Mouse (Mus musculus): ENCODE measurements around the gene Olfr1357. TPM values are rescaled to one million over a fixed set of nuclear protein-coding genes. Genes with fewer than 3 reads are reported as not detected.

The Olfr1357 gene
- polyA plus RNA-seq, 1 experiment from 2014 or later = not detected

DNA sequence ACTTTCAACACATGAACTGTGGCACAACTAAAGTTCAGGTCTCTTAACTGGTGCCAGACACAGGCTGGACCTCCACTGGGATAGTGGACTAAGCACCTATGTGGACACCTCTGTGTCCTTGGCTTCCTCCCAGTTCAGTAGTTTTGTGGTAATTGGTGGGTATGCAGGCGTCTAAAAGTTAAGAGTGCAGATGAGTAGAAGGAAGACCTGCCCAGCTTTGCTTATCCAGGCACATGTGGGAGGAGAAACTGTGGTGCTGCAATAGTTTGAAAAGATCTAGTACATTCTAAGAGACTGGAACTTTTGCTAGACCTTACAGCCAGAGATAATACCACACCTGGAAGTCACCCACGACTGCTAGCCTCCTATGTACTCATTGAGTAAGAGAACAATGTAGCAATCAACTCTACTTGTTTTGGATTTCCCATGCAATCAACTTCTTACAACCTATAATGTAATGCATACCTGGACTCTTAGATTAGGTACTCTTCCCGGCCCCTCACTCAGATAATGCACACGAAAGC is 25.0 kb downstream of the Olfr1357 start:
- H3K9ac ChIP-seq = no peak overlapping the region
- peaks cover 10% of the 10 kb centered on the region; the same call in 1 of the 2 replicates for H3K4me1 ChIP-seq
- H3K27ac ChIP-seq = no peak overlapping the region
- H3K27me3 ChIP-seq = no peaks in the 10 kb centered on the region
- no peak overlapping the region for H3K4me2 ChIP-seq (replicated peaks)
- peaks cover 18% of the 10 kb centered on the region for H3K36me3 ChIP-seq
- H3K9me3 ChIP-seq = no peaks in the 10 kb centered on the region
- ATAC-seq (ENCODE audit: insufficient number of reproducible peaks, insufficient read depth, low FRiP score, low TSS enrichment) = no peak
- H3K4me3 ChIP-seq = no peak overlapping the region
- WGBS = 77% methylated on average over 4 of the region's 4 CpGs

DNA sequence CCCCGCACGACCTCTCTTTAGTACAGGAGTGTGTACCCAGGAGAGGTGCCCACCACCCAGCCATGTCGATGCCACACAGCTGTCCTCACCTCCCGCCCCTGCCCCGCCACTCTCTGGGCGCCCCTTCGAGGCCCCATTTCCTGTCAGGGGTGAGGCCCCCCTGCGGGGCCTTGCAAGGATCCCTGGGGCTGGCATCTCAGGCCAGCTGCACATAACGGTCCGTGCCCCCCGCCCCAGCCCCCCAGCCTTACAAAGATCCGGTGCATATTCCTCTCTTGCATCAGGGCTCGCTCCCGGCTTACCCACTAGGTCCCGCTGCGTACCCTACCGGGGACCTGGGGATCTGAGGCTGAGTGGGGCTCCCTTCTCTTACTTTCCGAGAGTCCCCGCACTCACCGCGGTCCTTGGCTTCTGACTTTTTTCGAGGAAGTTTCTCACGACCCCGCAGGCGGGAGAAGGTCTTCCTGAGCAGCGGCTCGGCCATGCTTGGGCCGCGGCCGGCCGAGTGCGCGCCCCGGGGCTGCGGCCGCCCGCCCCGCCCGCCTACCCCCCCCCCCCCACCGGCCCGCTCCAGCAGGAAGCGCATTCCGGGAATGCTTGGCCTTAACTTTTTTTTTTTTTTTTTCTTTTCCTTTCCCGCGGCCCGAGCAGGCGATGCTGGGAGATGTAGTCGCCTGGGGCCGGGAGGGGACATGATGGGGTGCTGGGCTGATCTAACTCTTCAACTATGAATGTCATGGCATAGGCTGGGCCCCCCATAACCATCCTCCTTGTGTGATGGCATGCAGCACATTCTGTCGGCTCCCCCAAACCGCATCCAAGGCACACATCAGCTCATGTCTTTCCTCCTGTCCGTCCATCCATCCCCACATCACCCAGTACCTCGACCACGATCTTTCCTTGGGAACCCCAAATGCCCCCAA is 26.2 kb downstream of the Olfr1357 start, which contains the start of gene Syde1:
TSS of gene Syde1 (minus strand) at position 559 of the 923 bp plus-strand sequence.
- 4% methylated on average over 45 of the region's 54 CpGs for WGBS
- peak within 1 kb of the TSS; percentile 75 for H3K4me3 ChIP-seq
- H3K27me3 ChIP-seq = no peaks in the 10 kb centered on the region
- H3K27ac ChIP-seq = peak within 1 kb of the TSS; percentile 81
- no peaks in the 10 kb centered on the region for H3K9me3 ChIP-seq
- peak within 1 kb of the TSS; percentile 85 for H3K9ac ChIP-seq
- ATAC-seq (ENCODE audit: insufficient number of reproducible peaks, insufficient read depth, low FRiP score, low TSS enrichment) = peak; percentile 71
- H3K4me2 ChIP-seq (replicated peaks) = peak within 1 kb of the TSS; percentile 66
- peaks cover 10% of the 10 kb centered on the region; the same call in 1 of the 2 replicates for H3K4me1 ChIP-seq
- H3K36me3 ChIP-seq = peaks cover 30% of the 10 kb centered on the region

DNA sequence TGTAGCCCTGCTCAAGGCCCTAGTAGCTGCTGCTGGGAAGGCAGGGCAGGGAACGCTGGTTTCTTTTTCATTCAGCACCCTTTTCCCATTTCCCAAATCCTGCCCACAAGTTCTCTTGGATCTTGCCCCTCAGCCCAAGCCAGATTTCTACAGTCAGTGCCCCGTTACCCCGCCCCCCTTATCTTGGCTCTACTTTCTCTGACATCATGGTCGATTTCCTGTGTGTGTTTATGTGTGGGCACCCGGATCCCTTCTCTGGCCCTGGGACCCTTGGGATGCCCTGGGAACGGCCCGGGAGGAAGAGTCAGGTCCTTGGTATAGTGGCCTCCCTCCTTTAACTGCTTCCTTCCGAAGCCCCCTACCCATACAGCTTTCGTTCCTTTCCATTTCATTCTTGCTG is 27.1 kb downstream of the Olfr1357 start:
- WGBS = 26% methylated on average over 9 of the region's 9 CpGs
- no peak for ATAC-seq (ENCODE audit: insufficient number of reproducible peaks, insufficient read depth, low FRiP score, low TSS enrichment)
- H3K27ac ChIP-seq = peak overlapping the region; percentile 81

DNA sequence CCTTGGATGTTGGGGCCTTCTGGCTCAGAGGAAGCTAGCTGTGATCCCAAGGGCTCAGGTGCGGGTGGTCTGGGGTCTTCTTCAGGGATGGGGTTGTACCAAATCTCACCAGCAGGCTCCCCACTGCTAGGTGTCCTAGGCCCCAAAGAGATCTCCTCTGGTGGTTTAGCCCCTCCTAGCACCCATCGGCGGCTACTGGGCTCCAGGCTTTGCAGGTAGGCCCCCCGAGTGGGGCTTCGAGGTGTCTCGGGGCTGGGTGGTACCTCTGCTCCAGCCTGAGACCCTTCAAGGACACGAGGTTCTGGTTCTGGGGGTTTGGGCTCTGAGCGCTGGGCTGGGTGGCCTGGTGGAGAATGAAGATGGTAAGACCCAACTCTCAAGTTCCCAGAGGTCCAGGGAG is 28.0 kb downstream of the Olfr1357 start:
- ATAC-seq (ENCODE audit: insufficient number of reproducible peaks, insufficient read depth, low FRiP score, low TSS enrichment) = no peak
- WGBS = 93% methylated on average over 8 of the region's 8 CpGs
- Histone ChIP-seq H3K9ac (no peak overlapping the region), H3K36me3 (peaks cover 47% of the 10 kb centered on the region), H3K4me1 (peaks cover 10% of the 10 kb centered on the region; the same call in 1 of the 2 replicates), H3K27me3 (no peaks in the 10 kb centered on the region), H3K9me3 (no peaks in the 10 kb centered on the region), H3K4me2 (replicated peaks) (peak overlapping the region; percentile 66), H3K27ac (no peak overlapping the region), H3K4me3 (peak overlapping the region; percentile 75; the same call in 1 of the 2 replicates)

More for the DNA sequence above, 27.1 kb downstream of the Olfr1357 start:
- Histone ChIP-seq H3K9me3 (no peaks in the 10 kb centered on the region), H3K36me3 (peaks cover 39% of the 10 kb centered on the region), H3K27me3 (no peaks in the 10 kb centered on the region), H3K4me3 (peak overlapping the region; percentile 75), H3K9ac (peak overlapping the region; percentile 85), H3K4me1 (peaks cover 10% of the 10 kb centered on the region; the same call in 1 of the 2 replicates), H3K4me2 (replicated peaks) (peak overlapping the region; percentile 66)

DNA sequence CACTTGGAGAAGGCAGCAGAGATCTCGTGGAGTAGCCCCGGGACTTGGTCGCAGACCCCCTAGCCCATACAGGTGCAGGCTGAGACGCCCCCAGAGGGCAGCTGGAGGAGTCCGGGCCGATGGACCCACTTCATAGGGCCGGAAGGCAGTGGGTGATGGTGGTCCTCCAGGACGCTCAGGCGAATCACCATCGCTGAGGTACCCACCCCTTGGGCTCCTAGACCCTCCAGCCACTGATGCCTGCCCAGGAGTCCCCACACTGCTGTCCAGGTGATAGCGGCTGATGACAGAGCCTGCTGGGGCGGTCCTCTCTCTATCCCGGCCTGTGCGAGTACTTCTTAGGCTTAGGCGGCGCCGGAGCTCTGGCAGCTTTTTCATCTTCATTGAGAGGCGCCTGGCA is 28.6 kb downstream of the Olfr1357 start:
- peaks cover 10% of the 10 kb centered on the region; the same call in 1 of the 2 replicates for H3K4me1 ChIP-seq
- H3K9me3 ChIP-seq = no peaks in the 10 kb centered on the region
- H3K9ac ChIP-seq = no peak overlapping the region
- H3K4me2 ChIP-seq (replicated peaks) = no peak overlapping the region
- no peak overlapping the region for H3K27ac ChIP-seq
- no peak for ATAC-seq (ENCODE audit: insufficient number of reproducible peaks, insufficient read depth, low FRiP score, low TSS enrichment)
- H3K4me3 ChIP-seq = no peak overlapping the region
- peaks cover 53% of the 10 kb centered on the region for H3K36me3 ChIP-seq
- no peaks in the 10 kb centered on the region for H3K27me3 ChIP-seq
- 96% methylated on average over 18 of the region's 18 CpGs for WGBS

DNA sequence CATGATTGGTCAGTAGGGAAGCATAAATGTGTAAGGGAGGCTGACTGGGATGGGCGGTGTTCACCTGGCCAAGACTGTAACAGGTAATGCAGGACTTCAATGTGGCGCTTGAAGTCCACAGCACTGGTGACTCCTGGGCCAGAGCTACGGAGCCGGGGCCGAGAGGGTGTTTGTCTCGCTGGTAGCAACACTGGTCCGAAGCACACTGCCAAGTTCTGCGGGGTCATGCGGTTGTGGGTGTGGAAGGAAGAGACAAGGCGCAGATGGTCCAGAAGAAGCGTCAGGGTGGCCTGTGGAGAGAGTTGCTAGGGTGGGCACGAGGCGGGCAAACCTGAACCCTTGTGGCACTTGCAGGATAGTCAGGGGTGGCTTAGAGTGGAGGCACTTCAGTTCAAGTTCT is 31.8 kb downstream of the Olfr1357 start:
- 93% methylated on average over 13 of the region's 13 CpGs for WGBS
- Histone ChIP-seq H3K4me3 (no peak overlapping the region), H3K36me3 (peaks cover 72% of the 10 kb centered on the region), H3K4me1 (peaks cover 10% of the 10 kb centered on the region; the same call in 1 of the 2 replicates), H3K27ac (no peak overlapping the region), H3K4me2 (replicated peaks) (no peak overlapping the region), H3K27me3 (no peaks in the 10 kb centered on the region), H3K9me3 (no peaks in the 10 kb centered on the region), H3K9ac (no peak overlapping the region)
- no peak for ATAC-seq (ENCODE audit: insufficient number of reproducible peaks, insufficient read depth, low FRiP score, low TSS enrichment)

DNA sequence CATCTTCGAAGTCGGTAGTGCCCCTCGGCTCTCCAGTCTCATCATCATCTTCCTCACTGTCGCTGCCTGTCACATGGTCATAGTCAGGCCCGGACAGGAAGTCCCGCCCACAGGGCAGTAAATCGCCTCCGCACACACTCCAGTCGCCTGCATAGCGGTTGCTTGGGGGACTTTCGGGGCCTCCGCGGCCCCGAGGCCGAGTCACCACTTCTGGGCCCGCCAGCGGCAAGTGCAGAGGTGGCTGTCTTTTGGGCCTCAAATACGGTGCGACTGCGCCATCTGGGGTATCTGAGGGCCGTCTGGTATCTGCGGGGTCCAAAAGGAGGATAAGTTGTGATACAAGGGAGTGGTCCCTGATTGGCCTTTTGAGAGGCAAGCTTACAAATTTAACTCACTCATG is 32.3 kb downstream of the Olfr1357 start:
- WGBS = 88% methylated on average over 22 of the region's 22 CpGs
- no peak overlapping the region for H3K9ac ChIP-seq
- H3K4me2 ChIP-seq (replicated peaks) = no peak overlapping the region
- H3K9me3 ChIP-seq = no peaks in the 10 kb centered on the region
- no peaks in the 10 kb centered on the region for H3K27me3 ChIP-seq
- no peak overlapping the region for H3K27ac ChIP-seq
- peaks cover 76% of the 10 kb centered on the region for H3K36me3 ChIP-seq
- H3K4me3 ChIP-seq = no peak overlapping the region
- no peak for ATAC-seq (ENCODE audit: insufficient number of reproducible peaks, insufficient read depth, low FRiP score, low TSS enrichment)
- H3K4me1 ChIP-seq = peaks cover 8% of the 10 kb centered on the region; the same call in 1 of the 2 replicates

DNA sequence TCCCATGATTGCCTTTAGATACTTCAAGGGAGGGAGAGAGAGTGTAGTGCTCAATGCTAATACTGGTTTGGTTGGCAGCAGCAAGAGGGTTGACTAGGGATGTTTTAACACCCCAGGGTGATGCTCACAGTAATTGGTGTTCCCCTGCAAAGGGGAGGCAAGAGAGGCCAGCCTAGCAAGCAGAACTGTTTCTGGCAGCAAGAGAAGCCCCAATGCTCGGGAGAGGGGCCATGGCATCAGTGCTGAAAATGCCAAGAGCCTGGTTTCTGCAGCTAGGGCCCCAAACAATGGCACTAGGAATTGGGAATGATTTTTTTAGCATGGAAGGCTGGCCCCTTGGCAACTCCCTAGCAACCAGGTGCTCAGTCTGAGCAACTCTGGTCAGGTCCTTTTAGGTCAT is 32.9 kb downstream of the Olfr1357 start:
- WGBS = 89% methylated on average over 1 of the region's 1 CpGs
- no peak overlapping the region for H3K27ac ChIP-seq
- peaks cover 2% of the 10 kb centered on the region; the same call in 1 of the 2 replicates for H3K4me1 ChIP-seq
- no peak overlapping the region for H3K4me3 ChIP-seq
- no peaks in the 10 kb centered on the region for H3K9me3 ChIP-seq
- H3K36me3 ChIP-seq = peaks cover 80% of the 10 kb centered on the region
- no peak for ATAC-seq (ENCODE audit: insufficient number of reproducible peaks, insufficient read depth, low FRiP score, low TSS enrichment)
- H3K27me3 ChIP-seq = no peaks in the 10 kb centered on the region
- H3K4me2 ChIP-seq (replicated peaks) = no peak overlapping the region
- H3K9ac ChIP-seq = no peak overlapping the region

DNA sequence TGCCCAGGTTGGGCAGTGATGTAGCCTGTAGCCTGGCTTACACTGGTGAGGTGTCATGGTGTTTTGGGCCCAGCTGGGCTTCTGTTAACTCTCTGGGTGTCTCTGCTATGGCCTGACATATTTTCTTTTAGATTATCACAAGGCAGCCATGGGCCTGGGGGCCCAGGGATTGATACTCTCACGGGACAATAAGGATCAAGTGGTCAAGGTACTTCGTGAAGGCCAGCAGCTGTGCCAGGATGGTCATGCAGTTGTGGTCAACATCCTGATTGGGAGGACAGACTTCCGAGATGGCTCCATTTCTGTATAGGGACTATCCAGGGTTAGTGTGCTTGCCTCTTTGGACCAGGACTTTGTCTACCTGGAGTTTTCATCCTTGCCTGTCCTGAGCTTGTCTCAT is 33.9 kb downstream of the Olfr1357 start:
- Histone ChIP-seq H3K4me2 (replicated peaks) (no peak overlapping the region), H3K27me3 (no peaks in the 10 kb centered on the region), H3K27ac (no peak overlapping the region), H3K4me1 (no peaks in the 10 kb centered on the region), H3K9me3 (no peaks in the 10 kb centered on the region), H3K4me3 (no peak overlapping the region), H3K36me3 (peaks cover 80% of the 10 kb centered on the region), H3K9ac (no peak overlapping the region)
- 84% methylated on average over 3 of the region's 3 CpGs for WGBS
- ATAC-seq (ENCODE audit: insufficient number of reproducible peaks, insufficient read depth, low FRiP score, low TSS enrichment) = no peak

DNA sequence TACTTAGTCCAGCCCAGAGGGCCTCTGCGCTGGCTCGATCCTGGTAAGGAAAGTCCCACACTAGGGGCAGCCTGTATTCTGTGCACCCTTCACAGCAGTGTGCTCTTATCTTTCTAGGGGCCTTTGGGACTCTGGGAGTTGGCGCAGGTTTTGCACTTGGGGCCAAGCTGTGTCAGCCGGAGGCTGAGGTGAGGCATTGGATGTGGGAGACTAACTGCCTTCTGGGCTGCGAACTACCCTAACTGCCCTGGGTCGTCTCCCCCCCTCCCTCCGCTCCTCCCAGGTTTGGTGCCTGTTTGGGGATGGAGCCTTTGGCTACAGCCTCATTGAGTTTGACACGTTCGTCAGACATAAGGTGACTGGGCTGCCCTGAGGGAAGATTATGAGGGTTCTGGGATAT is 34.5 kb downstream of the Olfr1357 start:
- Histone ChIP-seq H3K27me3 (no peaks in the 10 kb centered on the region), H3K9me3 (no peaks in the 10 kb centered on the region), H3K4me3 (no peak overlapping the region), H3K27ac (no peak overlapping the region), H3K4me2 (replicated peaks) (no peak overlapping the region), H3K36me3 (peaks cover 80% of the 10 kb centered on the region), H3K4me1 (no peaks in the 10 kb centered on the region), H3K9ac (no peak overlapping the region)
- no peak for ATAC-seq (ENCODE audit: insufficient number of reproducible peaks, insufficient read depth, low FRiP score, low TSS enrichment)
- 77% methylated on average over 9 of the region's 9 CpGs for WGBS

DNA sequence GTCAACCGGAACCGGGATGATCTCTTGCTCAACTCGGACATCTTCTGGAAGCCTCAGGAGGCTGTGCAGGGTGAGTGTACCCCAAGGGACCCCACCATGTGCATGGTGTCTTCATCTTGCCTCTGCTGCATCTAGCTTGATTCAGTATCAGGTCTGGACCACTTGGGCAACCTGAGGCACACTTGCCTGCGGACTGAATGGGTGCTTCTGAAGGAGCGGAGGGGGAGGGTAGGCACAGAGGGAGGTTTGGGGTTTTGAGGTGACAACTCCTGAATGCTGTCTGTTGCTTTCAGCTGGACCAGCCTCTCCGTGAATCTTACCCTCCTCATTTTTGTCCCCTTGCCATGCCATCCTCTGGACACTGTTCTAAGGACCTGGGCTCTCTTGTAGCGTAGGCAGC is 36.8 kb downstream of the Olfr1357 start:
- no peaks in the 10 kb centered on the region for H3K9me3 ChIP-seq
- H3K4me2 ChIP-seq (replicated peaks) = no peak overlapping the region
- 85% methylated on average over 7 of the region's 7 CpGs for WGBS
- ATAC-seq (ENCODE audit: insufficient number of reproducible peaks, insufficient read depth, low FRiP score, low TSS enrichment) = no peak
- peaks cover 77% of the 10 kb centered on the region for H3K36me3 ChIP-seq
- H3K4me1 ChIP-seq = no peaks in the 10 kb centered on the region
- H3K27ac ChIP-seq = no peak overlapping the region
- no peak overlapping the region for H3K9ac ChIP-seq
- no peak overlapping the region for H3K4me3 ChIP-seq
- no peaks in the 10 kb centered on the region for H3K27me3 ChIP-seq

DNA sequence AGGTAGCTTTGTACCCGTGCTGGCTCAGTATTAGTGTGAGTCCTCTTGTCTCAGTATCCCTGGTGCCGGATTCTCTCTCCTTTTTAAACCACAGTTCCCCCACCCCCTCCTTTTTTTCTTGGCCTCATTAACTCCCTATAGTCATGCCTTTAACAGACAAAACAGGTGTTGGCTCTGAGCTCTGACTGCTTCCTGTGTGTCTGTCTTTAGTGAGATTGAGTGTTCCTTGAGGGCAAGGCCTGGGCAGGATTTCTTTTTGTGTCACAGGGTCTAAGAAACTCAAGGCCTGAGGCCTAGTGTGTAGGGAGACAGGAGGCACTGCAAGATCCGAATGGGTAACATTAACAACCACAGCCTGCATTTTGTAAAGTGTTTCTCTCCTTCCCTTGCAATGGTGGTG is 39.7 kb downstream of the Olfr1357 start:
- Histone ChIP-seq H3K36me3 (peaks cover 49% of the 10 kb centered on the region), H3K4me1 (peaks cover 7% of the 10 kb centered on the region; the same call in 1 of the 2 replicates), H3K4me3 (no peak overlapping the region), H3K27me3 (no peaks in the 10 kb centered on the region), H3K4me2 (replicated peaks) (no peak overlapping the region), H3K27ac (no peak overlapping the region), H3K9ac (no peak overlapping the region), H3K9me3 (no peaks in the 10 kb centered on the region)
- no peak for ATAC-seq (ENCODE audit: insufficient number of reproducible peaks, insufficient read depth, low FRiP score, low TSS enrichment)
- 80% methylated on average over 3 of the region's 3 CpGs for WGBS
